Mouse (Mus musculus): ENCODE measurements at regions not wholly inside any gene's neighbourhood (a gene's known extent, or its start where the extent isn't known, plus 50 kb on each side); places are given as distances from the start of the nearest gene placed in this dataset.

- Histone ChIP-seq H3K9me3 (replicated peaks; ENCODE audit: control insufficient read depth, low read length) (no peaks in the 10 kb centered on the region), H3K27ac (ENCODE audit: low read length) (no peak overlapping the region), H3K36me3 (ENCODE audit: control insufficient read depth, insufficient read depth) (no peaks in the 10 kb centered on the region), H3K9ac (ENCODE audit: low read length) (no peak overlapping the region), H3K4me1 (ENCODE audit: control insufficient read depth, insufficient read depth, low read length) (0 out of 2 replicates have a peak, but pooled peaks cover 3% of the 10 kb centered on the region), H3K4me2 (ENCODE audit: low read depth, low read length) (no peak overlapping the region), H3K4me3 (ENCODE audit: low read length) (no peak overlapping the region), H3K27me3 (ENCODE audit: control insufficient read depth, insufficient read depth, low read length) (no peaks in the 10 kb centered on the region)
- no peak for ATAC-seq (replicated peaks; ENCODE audit: extremely low read depth, insufficient read depth, low FRiP score)
- 59% methylated on average over 2 of the region's 2 CpGs for WGBS
Measured at GRCm38 (mm10) chr6:12140596-12140995, 233.0 kb downstream of the Phf14 start.

- H3K36me3 ChIP-seq (ENCODE audit: control insufficient read depth, insufficient read depth): no peaks in the 10 kb centered on the region
- 0 out of 2 replicates have a peak, but pooled peaks cover 3% of the 10 kb centered on the region for H3K4me1 ChIP-seq (ENCODE audit: control insufficient read depth, insufficient read depth, low read length)
- H3K27ac ChIP-seq (ENCODE audit: low read length): no peak overlapping the region
- H3K27me3 ChIP-seq (ENCODE audit: control insufficient read depth, insufficient read depth, low read length): no peaks in the 10 kb centered on the region
- H3K4me2 ChIP-seq (ENCODE audit: low read depth, low read length): no peak overlapping the region
- H3K4me3 ChIP-seq (ENCODE audit: low read length): no peak overlapping the region
- 52% methylated on average over 3 of the region's 3 CpGs for WGBS
- H3K9me3 ChIP-seq (replicated peaks; ENCODE audit: control insufficient read depth, low read length): no peaks in the 10 kb centered on the region
- no peak for ATAC-seq (replicated peaks; ENCODE audit: extremely low read depth, insufficient read depth, low FRiP score)
- H3K9ac ChIP-seq (ENCODE audit: low read length): no peak overlapping the region
Measured at GRCm38 (mm10) chr6:12145216-12145615, 237.6 kb downstream of the Phf14 start.

GRCm38 (mm10) chr6:12150613-12151333 lies 243.2 kb downstream of the Phf14 start:
- Histone ChIP-seq H3K9me3 (replicated peaks; ENCODE audit: control insufficient read depth, low read length) (no peaks in the 10 kb centered on the region), H3K4me3 (ENCODE audit: low read length) (no peak overlapping the region), H3K4me1 (ENCODE audit: control insufficient read depth, insufficient read depth, low read length) (no peaks in the 10 kb centered on the region), H3K27me3 (ENCODE audit: control insufficient read depth, insufficient read depth, low read length) (no peaks in the 10 kb centered on the region), H3K27ac (ENCODE audit: low read length) (no peak overlapping the region), H3K36me3 (ENCODE audit: control insufficient read depth, insufficient read depth) (no peaks in the 10 kb centered on the region), H3K9ac (ENCODE audit: low read length) (no peak overlapping the region), H3K4me2 (ENCODE audit: low read depth, low read length) (no peak overlapping the region)
- ATAC-seq (replicated peaks; ENCODE audit: extremely low read depth, insufficient read depth, low FRiP score): no peak
- 40% methylated on average over 3 of the region's 3 CpGs for WGBS

GRCm38 (mm10) chr6:12163971-12164370 lies 256.4 kb downstream of the Phf14 start:
- Histone ChIP-seq H3K9ac (ENCODE audit: low read length) (no peak overlapping the region), H3K27ac (ENCODE audit: low read length) (no peak overlapping the region), H3K27me3 (ENCODE audit: control insufficient read depth, insufficient read depth, low read length) (no peaks in the 10 kb centered on the region), H3K4me1 (ENCODE audit: control insufficient read depth, insufficient read depth, low read length) (no peaks in the 10 kb centered on the region), H3K4me2 (ENCODE audit: low read depth, low read length) (no peak overlapping the region), H3K4me3 (ENCODE audit: low read length) (no peak overlapping the region), H3K36me3 (ENCODE audit: control insufficient read depth, insufficient read depth) (no peaks in the 10 kb centered on the region), H3K9me3 (replicated peaks; ENCODE audit: control insufficient read depth, low read length) (peaks cover 2% of the 10 kb centered on the region; the same call in 1 of the 2 replicates)
- ATAC-seq (replicated peaks; ENCODE audit: extremely low read depth, insufficient read depth, low FRiP score): no peak
- 66% methylated on average over 1 of the region's 1 CpGs for WGBS

- no peak overlapping the region for H3K27ac ChIP-seq (ENCODE audit: low read length)
- H3K9ac ChIP-seq (ENCODE audit: low read length): no peak overlapping the region
- 88% methylated on average over 1 of the region's 1 CpGs for WGBS
- no peaks in the 10 kb centered on the region for H3K36me3 ChIP-seq (ENCODE audit: control insufficient read depth, insufficient read depth)
- H3K4me3 ChIP-seq (ENCODE audit: low read length): no peak overlapping the region
- no peak for ATAC-seq (replicated peaks; ENCODE audit: extremely low read depth, insufficient read depth, low FRiP score)
- H3K4me2 ChIP-seq (ENCODE audit: low read depth, low read length): no peak overlapping the region
- H3K27me3 ChIP-seq (ENCODE audit: control insufficient read depth, insufficient read depth, low read length): no peaks in the 10 kb centered on the region
- H3K4me1 ChIP-seq (ENCODE audit: control insufficient read depth, insufficient read depth, low read length): no peaks in the 10 kb centered on the region
- no peaks in the 10 kb centered on the region for H3K9me3 ChIP-seq (replicated peaks; ENCODE audit: control insufficient read depth, low read length)
Measured at GRCm38 (mm10) chr6:12168533-12168932, 260.9 kb downstream of the Phf14 start.

- ATAC-seq (replicated peaks; ENCODE audit: extremely low read depth, insufficient read depth, low FRiP score): no peak
- 56% methylated on average over 7 of the region's 7 CpGs for WGBS
- H3K9ac ChIP-seq (ENCODE audit: low read length): no peak overlapping the region
- H3K36me3 ChIP-seq (ENCODE audit: control insufficient read depth, insufficient read depth): no peaks in the 10 kb centered on the region
- no peak overlapping the region for H3K4me2 ChIP-seq (ENCODE audit: low read depth, low read length)
- no peaks in the 10 kb centered on the region for H3K4me1 ChIP-seq (ENCODE audit: control insufficient read depth, insufficient read depth, low read length)
- H3K27me3 ChIP-seq (ENCODE audit: control insufficient read depth, insufficient read depth, low read length): no peaks in the 10 kb centered on the region
- H3K27ac ChIP-seq (ENCODE audit: low read length): no peak overlapping the region
- no peaks in the 10 kb centered on the region for H3K9me3 ChIP-seq (replicated peaks; ENCODE audit: control insufficient read depth, low read length)
- no peak overlapping the region for H3K4me3 ChIP-seq (ENCODE audit: low read length)
Measured at GRCm38 (mm10) chr6:12169431-12169830, 261.8 kb downstream of the Phf14 start.

GRCm38 (mm10) chr6:12170722-12171121 lies 263.1 kb downstream of the Phf14 start:
- H3K4me1 ChIP-seq (ENCODE audit: control insufficient read depth, insufficient read depth, low read length): no peaks in the 10 kb centered on the region
- H3K36me3 ChIP-seq (ENCODE audit: control insufficient read depth, insufficient read depth): no peaks in the 10 kb centered on the region
- H3K9ac ChIP-seq (ENCODE audit: low read length): no peak overlapping the region
- H3K27me3 ChIP-seq (ENCODE audit: control insufficient read depth, insufficient read depth, low read length): no peaks in the 10 kb centered on the region
- no peaks in the 10 kb centered on the region for H3K9me3 ChIP-seq (replicated peaks; ENCODE audit: control insufficient read depth, low read length)
- ATAC-seq (replicated peaks; ENCODE audit: extremely low read depth, insufficient read depth, low FRiP score): no peak
- WGBS: 80% methylated on average over 4 of the region's 4 CpGs
- H3K4me2 ChIP-seq (ENCODE audit: low read depth, low read length): no peak overlapping the region
- H3K27ac ChIP-seq (ENCODE audit: low read length): no peak overlapping the region
- no peak overlapping the region for H3K4me3 ChIP-seq (ENCODE audit: low read length)

GRCm38 (mm10) chr6:12171189-12171588 lies 263.6 kb downstream of the Phf14 start:
- WGBS: 68% methylated on average over 2 of the region's 2 CpGs
- ATAC-seq (replicated peaks; ENCODE audit: extremely low read depth, insufficient read depth, low FRiP score): no peak
- no peaks in the 10 kb centered on the region for H3K9me3 ChIP-seq (replicated peaks; ENCODE audit: control insufficient read depth, low read length)
- H3K36me3 ChIP-seq (ENCODE audit: control insufficient read depth, insufficient read depth): no peaks in the 10 kb centered on the region
- H3K4me1 ChIP-seq (ENCODE audit: control insufficient read depth, insufficient read depth, low read length): no peaks in the 10 kb centered on the region
- no peak overlapping the region for H3K27ac ChIP-seq (ENCODE audit: low read length)
- no peak overlapping the region for H3K9ac ChIP-seq (ENCODE audit: low read length)
- H3K4me3 ChIP-seq (ENCODE audit: low read length): no peak overlapping the region
- H3K27me3 ChIP-seq (ENCODE audit: control insufficient read depth, insufficient read depth, low read length): no peaks in the 10 kb centered on the region
- H3K4me2 ChIP-seq (ENCODE audit: low read depth, low read length): no peak overlapping the region

- H3K36me3 ChIP-seq (ENCODE audit: control insufficient read depth, insufficient read depth): no peaks in the 10 kb centered on the region
- ATAC-seq (replicated peaks; ENCODE audit: extremely low read depth, insufficient read depth, low FRiP score): no peak
- H3K27me3 ChIP-seq (ENCODE audit: control insufficient read depth, insufficient read depth, low read length): no peaks in the 10 kb centered on the region
- H3K27ac ChIP-seq (ENCODE audit: low read length): no peak overlapping the region
- H3K4me1 ChIP-seq (ENCODE audit: control insufficient read depth, insufficient read depth, low read length): no peaks in the 10 kb centered on the region
- H3K9me3 ChIP-seq (replicated peaks; ENCODE audit: control insufficient read depth, low read length): no peaks in the 10 kb centered on the region
- no peak overlapping the region for H3K4me2 ChIP-seq (ENCODE audit: low read depth, low read length)
- H3K4me3 ChIP-seq (ENCODE audit: low read length): no peak overlapping the region
- H3K9ac ChIP-seq (ENCODE audit: low read length): no peak overlapping the region
Measured at GRCm38 (mm10) chr6:12177996-12178395, 270.4 kb downstream of the Phf14 start.

Data from heart, embryonic 16.5 days (tissue).